Mouse (Mus musculus): ENCODE results near the gene Olfr345.

The Olfr345 gene

DNA sequence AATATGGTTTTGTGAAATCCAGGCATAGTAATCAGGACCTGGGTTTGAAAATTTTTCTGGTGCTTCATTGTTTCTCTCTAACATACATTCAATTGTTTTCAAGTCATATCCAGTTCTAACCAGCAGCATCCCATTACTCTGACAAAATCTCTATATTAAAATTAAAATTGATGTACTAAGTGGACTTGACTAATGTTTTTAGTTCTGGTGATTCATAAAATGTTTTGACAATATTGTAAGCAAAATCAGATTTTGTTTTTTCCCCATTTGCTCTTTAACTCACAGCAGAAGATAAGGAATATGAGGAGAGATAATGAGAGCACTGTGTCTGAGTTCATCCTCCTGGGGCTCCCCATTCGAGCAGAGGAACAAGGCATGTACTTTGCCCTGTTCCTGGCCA is at the start of gene Olfr345:
TSS of gene Olfr345 (plus strand) at position 301 of the 400 bp plus-strand sequence.
- no peak for DNase-seq (ENCODE audit: low spot score in 2 of 2)

DNA sequence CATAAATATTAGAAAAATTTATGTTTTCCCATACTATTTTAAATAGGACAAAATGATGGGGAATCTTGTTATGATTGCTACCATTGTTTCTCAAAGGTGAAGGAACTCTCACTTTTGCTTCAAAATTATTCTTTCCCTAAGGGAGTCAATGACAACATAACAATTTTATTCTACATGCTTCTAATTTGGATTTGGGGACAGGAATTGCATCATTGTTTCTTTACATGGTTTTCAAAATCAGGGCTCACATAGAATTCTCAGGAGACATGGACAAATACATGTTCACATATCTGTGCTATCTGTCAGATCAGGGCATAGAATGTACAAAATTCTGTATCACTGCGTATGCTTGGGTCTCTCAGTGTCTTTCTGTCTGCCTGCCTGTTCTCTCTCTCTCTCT is 45.6 kb downstream of the Olfr345 start, which contains the start of gene Olfr346:
TSS of gene Olfr346 (plus strand) at position 301 of the 400 bp plus-strand sequence.
- no peak for DNase-seq (ENCODE audit: low spot score in 2 of 2)
